Mouse (Mus musculus) CH12.LX (cell line): ENCODE data around the gene Ubash3b. TPM values are rescaled to one million over a fixed set of nuclear protein-coding genes. Genes with fewer than 3 reads are reported as not detected.

Experiments
- DNase-seq: peaks from one replicate; pipeline ENCODE4 v3.0.0-alpha.2; 2013; ENCODE audit errors: extremely low read depth
- H3K27ac ChIP-seq: 2 replicates; pipeline ENCODE4 v1.5.1; 2012; ENCODE audit warnings: low read depth, mild to moderate bottlenecking, control low read depth, moderate library complexity; ENCODE audit not compliant: insufficient read depth
- H3K27me3 ChIP-seq: replicated peaks from 2 replicates; pipeline ENCODE3; 2012; ENCODE audit warnings: inconsistent platforms
- H3K36me3 ChIP-seq, 2 experiments: replicated peaks in 1 of 2; 2 replicates each; pipeline versions ENCODE3 to v1.6.1; 2012; ENCODE audit warnings: inconsistent platforms in 1 of 2, low read length in 1 of 2, mild to moderate bottlenecking in 1 of 2, mixed read lengths in 1 of 2, moderate library complexity in 1 of 2; ENCODE audit not compliant: control insufficient read depth in 1 of 2, insufficient read depth in 1 of 2
- H3K4me1 ChIP-seq, 2 experiments: 2 replicates each; pipeline ENCODE4 v1.6.1; 2012; ENCODE audit warnings: inconsistent platforms in 1 of 2, moderate library complexity in 1 of 2; ENCODE audit not compliant: insufficient read depth in 2 of 2, control insufficient read depth in 1 of 2
- H3K4me2 ChIP-seq: 2 replicates; pipeline ENCODE4 v1.6.1; 2012; ENCODE audit warnings: low read depth, mild to moderate bottlenecking, control low read depth; ENCODE audit not compliant: poor library complexity, insufficient read depth, severe bottlenecking
- H3K4me3 ChIP-seq, 3 experiments: fragments of 150-350 bp in 1 of 3; sonication (generic) in 1 of 3; replicated peaks in 1 of 3; 2 replicates each; pipeline versions ENCODE3 to v1.5.1; 2011 to 2012; ENCODE audit warnings: low read depth in 2 of 3, low read length in 2 of 3, mild to moderate bottlenecking in 2 of 3, moderate library complexity in 2 of 3, control low read depth in 1 of 3, improper control_type of control experiment in 1 of 3, inconsistent platforms in 1 of 3, mixed read lengths in 1 of 3; ENCODE audit not compliant: poor library complexity in 1 of 3
- H3K79me2 ChIP-seq: replicated peaks from 2 replicates; pipeline ENCODE4 v1.6.1; 2012; ENCODE audit warnings: mild to moderate bottlenecking, moderate library complexity; ENCODE audit not compliant: control insufficient read depth, poor library complexity, insufficient read depth, severe bottlenecking; ENCODE audit errors: extremely low read depth
- H3K9ac ChIP-seq: 2 replicates; pipeline ENCODE4 v1.6.1; 2012; ENCODE audit warnings: low read depth, mild to moderate bottlenecking, control low read depth, moderate library complexity; ENCODE audit not compliant: insufficient read depth
- H3K9me3 ChIP-seq: replicated peaks from 2 replicates; pipeline ENCODE3; 2012; ENCODE audit warnings: low read length, inconsistent platforms, mixed read lengths
- CHD1 ChIP-seq: IDR thresholded peaks from 2 replicates; pipeline ENCODE4 v1.6.1; 2012; ENCODE audit warnings: low read depth, low read length, improper control_type of control experiment, inconsistent platforms
- CTCF ChIP-seq, 2 experiments: IDR thresholded peaks in 1 of 2; conservative IDR thresholded peaks in 1 of 2; 2 replicates each; pipeline ENCODE4 v1.5.1; 2011 to 2012; ENCODE audit warnings: low read depth in 2 of 2, low read length in 2 of 2, improper control_type of control experiment in 1 of 2, inconsistent platforms in 1 of 2, mild to moderate bottlenecking in 1 of 2, moderate library complexity in 1 of 2
- E2F4 ChIP-seq: IDR thresholded peaks from 2 replicates; pipeline ENCODE4 v1.6.1; 2011; ENCODE audit warnings: low read depth, low read length, improper control_type of control experiment; ENCODE audit not compliant: insufficient replicate concordance
- ELF1 ChIP-seq: IDR thresholded peaks from 2 replicates; pipeline ENCODE4 v1.6.1; 2014; ENCODE audit warnings: low read depth, mild to moderate bottlenecking, inconsistent platforms, low read length, improper control_type of control experiment
- EP300 ChIP-seq: IDR thresholded peaks from 2 replicates; pipeline ENCODE4 v1.6.1; 2011; ENCODE audit warnings: low read length, improper control_type of control experiment
- ETS1 ChIP-seq: conservative IDR thresholded peaks from 2 replicates; pipeline ENCODE4 v1.6.1; 2012; ENCODE audit warnings: low read depth, mild to moderate bottlenecking, inconsistent platforms, low read length, improper control_type of control experiment, moderate library complexity
- GABPA ChIP-seq: IDR thresholded peaks from 2 replicates; pipeline ENCODE4 v1.6.1; 2012; ENCODE audit warnings: low read depth, low read length, improper control_type of control experiment, inconsistent platforms; ENCODE audit not compliant: insufficient replicate concordance
- IRF4 ChIP-seq: IDR thresholded peaks from 2 replicates; pipeline ENCODE4 v1.6.1; 2014; ENCODE audit warnings: low read depth, mild to moderate bottlenecking, inconsistent platforms, low read length, improper control_type of control experiment
- JUN ChIP-seq: IDR thresholded peaks from 2 replicates; pipeline ENCODE4 v1.6.1; 2011; ENCODE audit warnings: low read depth, mild to moderate bottlenecking, low read length, improper control_type of control experiment, moderate library complexity; ENCODE audit not compliant: insufficient read depth
- MAFK ChIP-seq: IDR thresholded peaks from 2 replicates; pipeline ENCODE4 v1.6.1; 2011; ENCODE audit warnings: low read length, improper control_type of control experiment; ENCODE audit not compliant: insufficient replicate concordance
- MEF2A ChIP-seq: IDR thresholded peaks from 2 replicates; pipeline ENCODE4 v1.6.1; 2014; ENCODE audit warnings: low read depth, mild to moderate bottlenecking, inconsistent platforms, low read length, improper control_type of control experiment, borderline replicate concordance
- MXI1 ChIP-seq: IDR thresholded peaks from 2 replicates; pipeline ENCODE4 v1.6.1; 2011; ENCODE audit warnings: mild to moderate bottlenecking, low read depth, low read length, improper control_type of control experiment
- MYC ChIP-seq: IDR thresholded peaks from 2 replicates; pipeline ENCODE4 v1.6.1; 2011; ENCODE audit warnings: low read depth, mild to moderate bottlenecking, improper control_type of control experiment, low read length
- PAX5 ChIP-seq: IDR thresholded peaks from 2 replicates; pipeline ENCODE4 v1.6.1; 2012; ENCODE audit warnings: low read length, inconsistent platforms, mixed read lengths
- POLR2A ChIP-seq: IDR thresholded peaks from 2 replicates; pipeline ENCODE4 v1.6.1; 2011; ENCODE audit warnings: low read depth, mild to moderate bottlenecking, improper control_type of control experiment, low read length
- POLR2AphosphoS2 ChIP-seq: IDR thresholded peaks from 2 replicates; pipeline ENCODE4 v1.6.1; 2011; ENCODE audit warnings: low read depth, low read length, improper control_type of control experiment
- SIN3A ChIP-seq: IDR thresholded peaks from 2 replicates; pipeline ENCODE4 v1.6.1; 2012; ENCODE audit warnings: low read length, improper control_type of control experiment, inconsistent platforms
- SMC3 ChIP-seq: IDR thresholded peaks from 2 replicates; pipeline ENCODE4 v1.6.1; 2011; ENCODE audit warnings: low read depth, low read length, improper control_type of control experiment
- TBP ChIP-seq: conservative IDR thresholded peaks from 2 replicates; pipeline ENCODE4 v1.6.1; 2011; ENCODE audit warnings: low read depth, low read length, improper control_type of control experiment
- TCF12 ChIP-seq: IDR thresholded peaks from 2 replicates; pipeline ENCODE4 v1.6.1; 2014; ENCODE audit warnings: low read depth, mild to moderate bottlenecking, inconsistent platforms, low read length, improper control_type of control experiment
- UBTF ChIP-seq: IDR thresholded peaks from 2 replicates; pipeline ENCODE4 v1.6.1; 2012; ENCODE audit warnings: low read depth, mild to moderate bottlenecking, inconsistent platforms, low read length, improper control_type of control experiment, moderate library complexity
- USF1 ChIP-seq: IDR thresholded peaks from 2 replicates; pipeline ENCODE4 v1.6.1; 2014; ENCODE audit warnings: low read depth, mild to moderate bottlenecking, inconsistent platforms, low read length, improper control_type of control experiment
- USF2 ChIP-seq: conservative IDR thresholded peaks from 2 replicates; pipeline ENCODE4 v1.6.1; 2011; ENCODE audit warnings: low read depth, low read length, improper control_type of control experiment
- ZKSCAN1 ChIP-seq: IDR thresholded peaks from 2 replicates; pipeline ENCODE4 v1.6.1; 2012; ENCODE audit warnings: low read depth, inconsistent platforms, low read length, improper control_type of control experiment, borderline replicate concordance
- dilution Hi-C: fragments of 300-500 bp; cut with MboI; formaldehyde crosslinking; loops from 2 replicates; pipeline ENCODE4 v1.14.3; 2020; ENCODE audit warnings: low sequenced_read_pairs; ENCODE audit not compliant: extremely low pct_unique_long_range_greater_than_20kb, extremely low pct_ligation_motif_present
- in situ Hi-C: fragments of 300-500 bp; cut with MboI; formaldehyde crosslinking; loops from 3 replicates; pipeline ENCODE4 v1.14.3; 2019; ENCODE audit warnings: low sequenced_read_pairs, low pct_ligation_motif_present, low pct_unique_long_range_greater_than_20kb, mixed read lengths
- polyA plus RNA-seq: library from polyadenylated mRNA; unstranded; fragments of >175 nt; gene quantifications from 2 replicates; pipeline ENCODE4 v1.2.1, GENCODE M21; 2012; ENCODE audit warnings: low read depth; ENCODE audit not compliant: insufficient read length
- total RNA-seq, 2 experiments: library from RNA; depleted of rRNA; stranded (reverse); fragments of 300-350 nt in 1 of 2; fragments of >200 nt in 1 of 2; gene quantifications; 2 replicates each; pipeline ENCODE4 v1.2.3; 2012 to 2014

Gene Ubash3b
- total and polyA plus RNA-seq, 3 experiments = 2.8 to 4.6 (median 4.2) TPM

DNA sequence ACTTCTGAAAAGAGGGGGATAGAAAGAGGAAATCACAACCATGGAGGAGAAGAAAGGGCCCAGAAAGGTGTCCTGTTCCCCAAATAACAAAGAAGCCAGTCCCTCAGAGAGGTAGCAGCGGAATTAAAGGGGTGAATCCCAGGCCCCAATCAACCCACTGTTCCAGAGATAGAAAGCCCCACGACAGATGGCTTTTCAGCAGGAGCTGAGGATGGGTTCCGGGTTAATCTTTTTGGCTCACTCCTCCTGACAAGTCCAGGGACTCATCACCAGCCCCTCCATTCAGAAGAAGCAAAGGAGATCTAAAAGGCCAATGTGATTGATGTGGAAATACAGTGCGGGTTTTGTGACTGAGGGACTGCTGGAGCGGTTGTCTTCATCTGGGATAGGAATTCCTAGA, 117.9 kb downstream of the Ubash3b start:
- peaks cover 2 to 30% of the 10 kb centered on the region in 2 experiments for H3K36me3 ChIP-seq
- H3K9ac ChIP-seq = no peak overlapping the region
- H3K27me3 ChIP-seq = no peaks in the 10 kb centered on the region
- TF ChIP-seq USF1 (no peak), EP300 (no peak), SMC3 (no peak), E2F4 (no peak), MXI1 (no peak), MEF2A (no peak)
- TF ChIP-seq, all 38 proteins: peak for 0
- H3K4me3 ChIP-seq = no peak overlapping the region
- no peaks in the 10 kb centered on the region for H3K4me1 ChIP-seq
- no peak overlapping the region for H3K27ac ChIP-seq
- H3K9me3 ChIP-seq = no peaks in the 10 kb centered on the region
- dilution Hi-C loops = no loop called here
- no peaks in the 10 kb centered on the region for H3K79me2 ChIP-seq
- DNase-seq = no peak
- no peak overlapping the region for H3K4me2 ChIP-seq
- in situ Hi-C loops = no loop called here

DNA sequence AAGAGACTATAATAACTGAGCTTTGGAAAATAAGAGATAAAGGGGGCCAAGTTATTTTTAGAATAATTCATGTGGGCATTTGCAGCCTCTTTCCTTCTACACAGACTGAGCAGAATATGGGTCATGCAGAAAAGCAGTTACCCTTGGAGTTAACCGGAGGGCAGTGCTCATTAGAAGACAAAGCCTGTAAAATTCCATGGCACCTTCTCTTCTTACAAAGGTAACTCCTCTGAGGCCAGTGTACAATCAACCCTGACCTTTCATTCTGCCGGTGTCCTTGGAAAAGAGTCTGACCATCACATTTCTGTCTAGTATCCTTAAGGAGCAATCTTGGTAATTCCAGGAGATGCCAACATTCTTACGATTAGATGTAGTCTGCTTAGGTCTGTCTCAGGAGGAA, 120.1 kb downstream of the Ubash3b start:
- H3K79me2 ChIP-seq = no peaks in the 10 kb centered on the region
- H3K4me1 ChIP-seq = no peaks in the 10 kb centered on the region
- no peaks in the 10 kb centered on the region for H3K27me3 ChIP-seq
- no peak overlapping the region for H3K4me3 ChIP-seq
- dilution Hi-C loops = no loop called here
- TF ChIP-seq MYC = no peak
- TF ChIP-seq SIN3A = no peak
- no peak for TF ChIP-seq MAFK
- TF ChIP-seq UBTF = no peak
- TF ChIP-seq GABPA = no peak
- TF ChIP-seq USF2 = no peak
- no peak for TF ChIP-seq TCF12
- no peak for TF ChIP-seq IRF4
- no peak for TF ChIP-seq EP300
- no peak for TF ChIP-seq MEF2A
- TF ChIP-seq TBP = no peak
- TF ChIP-seq POLR2AphosphoS2 = no peak
- TF ChIP-seq CTCF (conservative IDR thresholded peaks at IDR 0.05 in 1 of 2, IDR thresholded peaks at IDR 0.05 in 1 of 2; ENCODE audit: low read depth in 2 of 2, low read length in 2 of 2) = no peak
- no peak for TF ChIP-seq ZKSCAN1
- TF ChIP-seq JUN = no peak
- no peak for TF ChIP-seq POLR2A
- TF ChIP-seq PAX5 = no peak
- no peak for TF ChIP-seq CHD1
- TF ChIP-seq ETS1 = no peak
- TF ChIP-seq ELF1 = no peak
- TF ChIP-seq, all 38 proteins: peak for 0
- Histone ChIP-seq H3K9me3 (no peaks in the 10 kb centered on the region), H3K4me2 (no peak overlapping the region), H3K36me3 (peaks cover 5 to 35% of the 10 kb centered on the region in 2 experiments), H3K9ac (no peak overlapping the region), H3K27ac (no peak overlapping the region)
- in situ Hi-C loops = no loop called here
- DNase-seq = no peak
